Mouse (Mus musculus) right cerebral cortex, postnatal 36 days (tissue): Measurements from ENCODE around the gene Kras.

Source experiments
- DNase-seq, 2 experiments: peaks; one replicate each; pipeline ENCODE4 v3.0.0; 2022; ENCODE audit warnings: low spot score in 2 of 2, mixed read lengths in 1 of 2

Gene Kras

DNA sequence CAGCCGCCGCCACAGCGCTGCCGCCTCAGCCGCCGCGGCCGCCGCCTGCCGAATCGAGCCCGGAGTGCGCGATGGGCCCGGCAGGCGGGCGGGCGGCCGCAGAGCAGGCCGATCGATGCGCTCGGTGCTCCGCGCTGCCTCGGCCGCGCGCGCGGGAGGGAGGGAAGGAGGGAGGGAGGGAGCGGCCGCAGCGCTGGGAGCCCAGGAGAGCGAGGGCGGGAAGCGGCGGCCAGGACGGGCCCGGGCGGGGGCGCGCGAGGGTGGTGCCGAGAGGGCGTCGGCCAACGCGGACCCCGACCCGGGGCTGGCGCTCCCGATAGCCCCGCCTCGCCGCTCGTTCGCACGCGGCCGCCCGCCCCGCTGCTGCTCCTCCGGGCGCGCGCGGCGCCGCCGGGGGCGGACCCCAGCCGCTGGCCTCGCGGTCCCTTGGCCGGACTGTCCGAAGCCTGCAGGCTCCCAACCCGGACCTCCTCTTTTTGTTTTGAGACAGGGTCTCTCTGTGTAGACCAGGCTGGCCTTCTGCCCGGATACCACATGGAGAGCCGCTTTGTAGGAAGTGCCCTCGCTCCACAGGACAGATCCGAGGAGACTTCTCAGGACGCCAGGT lies at the start of gene Kras:
Gene Kras, minus strand, starts transcription at position 55 of the 607 bp plus-strand sequence.
- DNase-seq, result peak; percentile 72 to 78

- no peak for DNase-seq
Measured at GRCm38 (mm10) chr6:145297626-145298025, 47.6 kb upstream of the Kras start.

DNA sequence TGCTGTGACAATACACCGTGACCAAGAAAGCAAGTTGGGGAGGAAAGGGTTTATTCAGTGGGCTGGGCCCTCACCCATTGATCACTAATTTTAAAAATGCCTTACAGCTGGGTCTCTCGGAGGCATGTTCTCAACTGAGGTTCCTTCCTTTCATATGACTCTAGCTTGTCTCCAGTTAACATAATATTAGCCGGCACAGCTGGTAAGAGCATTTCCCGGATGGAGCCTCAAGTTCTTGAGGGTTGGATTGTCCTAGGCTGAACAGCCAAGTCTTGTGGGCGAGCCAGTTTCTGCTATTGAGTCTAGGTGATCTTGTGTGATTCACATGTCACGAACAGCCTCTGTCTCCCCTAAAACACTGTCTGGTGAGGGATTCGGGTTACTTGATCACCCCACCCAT lies 46.9 kb upstream of the Kras start:
- no peak for DNase-seq

- no peak for DNase-seq
Measured at GRCm38 (mm10) chr6:145295171-145295570, 45.1 kb upstream of the Kras start.

- no peak for DNase-seq
Measured at GRCm38 (mm10) chr6:145293156-145293555, 43.1 kb upstream of the Kras start.

GRCm38 (mm10) chr6:145291383-145292289 lies 41.6 kb upstream of the Kras start:
- no peak for DNase-seq

DNA sequence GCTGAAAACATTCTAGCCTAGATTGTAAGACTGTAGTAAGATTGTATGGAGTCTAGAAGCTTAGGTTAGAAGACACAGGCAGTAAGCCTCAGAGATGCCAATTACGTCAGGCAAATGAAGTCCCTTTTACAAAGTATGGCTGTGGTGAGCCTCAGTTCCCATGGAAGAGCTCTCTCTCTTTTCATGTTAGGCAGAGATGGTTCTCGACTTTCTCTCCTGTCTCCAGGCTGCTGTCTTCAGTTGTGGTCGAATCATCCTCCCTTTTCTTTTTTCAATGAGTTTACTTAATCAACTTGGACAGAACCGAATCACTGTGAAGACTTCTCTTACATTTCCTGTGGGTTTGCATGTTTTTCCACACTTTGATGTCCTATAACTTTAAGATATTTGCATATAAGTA lies 35.6 kb upstream of the Kras start:
- DNase-seq, result no peak

GRCm38 (mm10) chr6:145284286-145284685 lies 34.2 kb upstream of the Kras start:
- DNase-seq, result no peak

DNA sequence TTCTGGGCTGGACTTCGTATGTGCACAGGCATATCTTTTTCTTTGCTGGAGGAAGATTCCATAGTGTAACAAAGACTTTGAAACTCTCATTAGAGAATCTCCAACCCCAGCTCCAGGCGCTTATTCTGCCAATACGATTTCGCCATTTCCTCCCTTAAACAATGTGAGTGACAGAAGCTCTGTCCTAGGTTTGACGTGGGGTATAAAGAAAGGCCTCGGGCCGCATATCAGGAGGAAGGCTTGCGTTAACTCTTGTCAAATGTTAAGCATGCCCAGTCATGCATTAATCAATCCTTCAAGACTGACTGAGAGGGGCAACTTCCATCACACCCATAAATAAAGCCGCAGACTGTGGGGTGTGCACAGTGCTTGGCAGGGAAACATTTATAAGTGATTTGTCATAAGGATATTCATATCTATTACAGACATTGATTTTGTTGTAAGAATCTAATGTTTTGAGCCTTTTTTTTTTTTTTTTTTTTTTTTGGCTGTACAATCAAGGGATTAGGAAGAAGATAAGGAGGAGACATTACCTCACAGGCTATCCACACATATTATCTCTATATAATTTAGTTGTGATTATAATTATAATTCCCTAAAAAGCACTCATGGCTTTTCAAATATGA lies 27.2 kb upstream of the Kras start:
- DNase-seq, result no peak

DNA sequence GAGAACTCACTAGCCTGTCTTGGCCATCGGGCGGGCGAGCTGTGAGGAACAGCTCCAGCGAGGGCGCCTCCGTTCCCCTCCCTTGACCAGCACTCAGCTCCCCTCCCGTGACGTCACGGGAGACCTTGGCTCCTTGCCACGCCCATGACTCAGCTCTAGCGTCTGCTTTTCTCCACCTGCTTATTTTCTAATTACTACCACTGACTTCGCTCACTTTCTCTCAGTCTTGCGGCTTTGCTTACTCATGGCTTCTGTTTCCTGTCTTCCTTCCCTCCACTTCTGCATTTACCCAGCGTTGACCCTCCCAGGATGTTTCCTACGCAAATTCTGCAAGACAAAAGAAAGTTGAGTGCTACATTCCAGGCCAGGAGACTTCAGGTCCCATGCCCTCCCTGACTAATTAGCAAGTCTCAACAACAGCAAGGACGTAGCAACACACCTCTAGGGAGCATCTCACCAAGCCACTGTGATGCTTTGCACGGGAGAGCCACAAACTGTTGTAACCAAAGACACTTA lies 26.3 kb upstream of the Kras start:
- peak in 1 of 2 experiments; percentile 6 for DNase-seq

GRCm38 (mm10) chr6:145275586-145276219 lies 25.7 kb upstream of the Kras start:
- no peak for DNase-seq

DNA sequence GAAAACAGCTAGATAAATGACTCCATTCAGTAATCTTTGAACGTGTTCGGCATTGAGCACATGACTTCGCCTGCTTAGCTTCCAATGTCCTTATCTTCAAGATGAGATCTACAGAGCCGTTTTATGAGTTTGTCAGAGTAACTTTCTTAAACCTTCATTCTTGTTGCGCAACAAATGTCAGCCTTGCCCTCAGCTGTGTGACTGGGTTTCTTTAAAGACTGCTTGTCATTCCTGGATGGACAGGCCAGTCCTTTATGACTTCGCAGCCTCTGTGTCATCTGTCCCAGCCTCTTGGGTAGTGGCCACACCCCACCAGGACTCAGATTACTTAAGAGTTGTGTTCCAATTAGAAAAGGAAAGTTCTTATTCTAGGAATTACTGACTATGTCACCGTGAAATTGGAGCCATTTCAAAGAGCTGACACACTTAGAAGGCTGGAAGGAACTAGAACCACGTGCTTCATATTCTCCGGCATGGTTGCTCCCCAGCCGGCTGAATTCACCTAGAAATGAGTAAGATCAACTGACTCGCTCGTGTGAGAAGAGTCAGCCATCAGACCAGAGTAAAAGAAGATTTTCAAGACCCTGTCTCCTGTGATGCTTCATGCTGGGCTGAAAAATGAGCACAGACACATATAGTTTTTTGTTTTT lies 24.1 kb upstream of the Kras start:
- DNase-seq, result no peak

- no peak for DNase-seq
Measured at GRCm38 (mm10) chr6:145272142-145272937, 22.3 kb upstream of the Kras start.

- no peak for DNase-seq
Measured at GRCm38 (mm10) chr6:145269313-145269845, 19.3 kb upstream of the Kras start.

DNA sequence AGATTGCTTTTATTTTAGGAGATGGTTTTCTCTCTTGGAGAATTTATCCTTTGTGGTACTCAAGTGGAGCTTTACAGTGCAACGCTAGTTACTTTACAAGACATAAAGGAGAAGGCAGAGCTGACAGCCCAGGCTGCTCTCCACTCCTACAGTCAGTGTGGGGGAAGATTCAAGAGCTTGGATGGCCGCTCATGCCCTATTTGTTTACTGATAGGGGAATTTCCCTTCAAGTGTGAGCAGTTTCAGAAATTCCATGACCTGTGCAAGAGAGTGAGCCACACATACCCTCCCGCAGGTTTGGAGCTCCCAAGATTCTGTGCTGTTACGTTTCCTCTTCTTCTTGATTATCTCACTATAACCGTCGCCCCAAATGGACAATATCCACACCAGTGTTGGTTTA lies 17.7 kb upstream of the Kras start:
- DNase-seq, result no peak

DNA sequence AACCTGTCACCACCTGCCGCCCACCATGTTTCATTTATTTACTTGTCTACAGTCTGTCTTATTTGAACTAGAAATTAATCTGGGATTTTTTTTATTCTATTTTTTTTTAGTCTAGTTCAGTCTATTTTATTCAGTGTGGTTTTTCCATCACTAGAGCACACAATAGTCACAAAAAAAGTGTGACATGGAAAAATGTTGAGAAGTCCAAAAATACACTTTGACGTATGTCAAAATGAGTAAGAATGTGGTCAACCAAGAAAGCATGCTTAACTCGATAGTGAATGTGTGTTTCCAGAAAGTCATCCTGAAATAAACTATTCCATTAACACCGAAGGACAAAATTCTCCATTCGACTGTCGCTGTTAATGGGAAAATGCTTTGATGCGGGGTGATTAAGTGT lies 12.3 kb upstream of the Kras start:
- DNase-seq, result no peak

DNA sequence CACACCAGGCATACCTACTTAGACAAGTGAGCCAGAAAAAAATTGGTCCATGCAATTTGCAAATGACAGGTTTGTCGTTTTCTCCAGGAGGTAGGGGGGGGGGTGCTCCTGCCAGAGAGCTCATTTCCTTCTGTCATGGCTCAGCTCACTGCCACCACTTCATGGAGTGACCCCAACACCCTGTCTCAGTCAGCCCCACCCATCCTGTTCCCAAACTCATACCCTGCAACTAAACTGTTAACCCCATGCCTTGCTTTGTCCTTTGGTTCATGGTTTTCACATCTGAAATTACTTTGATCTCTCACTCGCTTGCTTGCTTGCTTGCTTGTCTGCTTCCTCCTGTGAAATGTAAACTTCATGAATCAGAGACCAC lies 6.6 kb upstream of the Kras start:
- no peak for DNase-seq

- no peak for DNase-seq
Measured at GRCm38 (mm10) chr6:145255952-145256700, 6.1 kb upstream of the Kras start.

DNA sequence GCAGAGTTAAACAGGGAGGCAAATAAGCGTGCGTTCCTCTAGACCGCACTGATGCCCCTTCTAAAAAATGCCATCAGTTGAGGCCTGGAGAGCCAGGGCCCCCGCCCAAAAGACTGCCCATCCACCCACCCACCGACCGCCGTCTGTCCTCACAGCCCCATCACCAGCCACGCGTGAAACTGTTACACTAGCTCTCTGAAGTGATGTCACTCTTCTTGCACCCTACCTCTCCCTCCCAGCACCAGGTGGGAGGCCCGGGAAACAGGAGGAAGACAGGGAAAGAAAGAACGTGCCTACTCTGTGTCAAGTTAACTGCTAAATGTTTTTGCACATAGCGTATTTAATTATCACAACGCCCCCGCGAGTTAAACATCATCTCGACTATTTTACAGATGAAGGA lies 781 bp upstream of the Kras start:
- peak; percentile 43 to 59 for DNase-seq
